Mouse (Mus musculus) left cerebral cortex, postnatal 14 days (tissue): ENCODE measurements around the gene Sardh. TPM values are rescaled to one million over a fixed set of nuclear protein-coding genes. Genes with fewer than 3 reads are reported as not detected.
A peak's percentile ranks its signal among the peaks of the same experiment; 100 is the strongest.

Experiments
- DNase-seq, 2 experiments: peaks; one replicate each; pipeline ENCODE4 v3.0.0; 2021 to 2022; ENCODE audit warnings: low spot score in 2 of 2, mixed read lengths in 1 of 2
- intact Hi-C: fragments of 180-260 bp; cut with DNase I; formaldehyde crosslinking; loops from one replicate; pipeline ENCODE4 v1.15.1; 2025
- long read RNA-seq, 2 experiments: library from polyadenylated mRNA; stranded (forward); transcript quantifications; one replicate each; pipeline ENCODE4 v2.0.0; 2021
- total RNA-seq, 2 experiments: library from RNA; stranded (reverse); gene quantifications; 2 replicates each; pipeline ENCODE4 v1.2.3; 2021

Sardh gene
- 10 to 100 TPM; 11.1 to 12.9 TPM for total RNA-seq
- long read RNA-seq, experiment 1, full-length matches to known transcripts: 6 of 9 reads
- long read RNA-seq, experiment 1, partial matches to known transcripts: 3 of 9 reads
- long read RNA-seq, experiment 1, other reads (novel, unspliced or antisense): 0 of 9 reads
- long read RNA-seq, experiment 2, full-length matches to known transcripts: 9 of 10 reads
- long read RNA-seq, experiment 2, partial matches to known transcripts: 0 of 10 reads
- long read RNA-seq, experiment 2, other reads (novel, unspliced or antisense): 1 of 10 reads

- intact Hi-C loops: no loop called here
- DNase-seq: no peak
Measured at GRCm38 (mm10) chr2:27248211-27248610, at the start of gene Sardh. Sardh (minus strand) TSS chr2:27248337.

- intact Hi-C loops: no loop called here
- no peak for DNase-seq
Measured at GRCm38 (mm10) chr2:27296656-27297406, 48.7 kb upstream of the Sardh start.

GRCm38 (mm10) chr2:27294777-27295176 lies 46.6 kb upstream of the Sardh start:
- intact Hi-C loops: no loop called here

GRCm38 (mm10) chr2:27289019-27289418 lies 40.9 kb upstream of the Sardh start:
- DNase-seq: peak; percentile 83 to 90
- intact Hi-C loops: loop anchor here (1.0 to 5.0 kb wide), 2 partner anchors 139 to 223 kb away; no protein-coding TSS in a partner anchor

More at GRCm38 (mm10) chr2:27294777-27295176, 46.6 kb upstream of the Sardh start:
- no peak for DNase-seq

- DNase-seq: no peak
- intact Hi-C loops: loop anchor here (5.0 kb wide), 1 partner anchor 225 kb away; no protein-coding TSS in a partner anchor
Measured at GRCm38 (mm10) chr2:27286971-27287710, 39.0 kb upstream of the Sardh start.

GRCm38 (mm10) chr2:27284441-27284840 lies 36.3 kb upstream of the Sardh start:
- intact Hi-C loops: no loop called here
- no peak for DNase-seq

- intact Hi-C loops: no loop called here
- no peak for DNase-seq
Measured at GRCm38 (mm10) chr2:27281771-27282170, 33.6 kb upstream of the Sardh start.

- intact Hi-C loops: no loop called here
- peak; percentile 70 to 81 for DNase-seq
Measured at GRCm38 (mm10) chr2:27280920-27281611, 32.9 kb upstream of the Sardh start.

- intact Hi-C loops: no loop called here
- no peak for DNase-seq
Measured at GRCm38 (mm10) chr2:27278859-27279258, 30.7 kb upstream of the Sardh start.

GRCm38 (mm10) chr2:27268325-27268724 lies 20.2 kb upstream of the Sardh start:
- DNase-seq: no peak
- intact Hi-C loops: no loop called here

GRCm38 (mm10) chr2:27265819-27266218 lies 17.7 kb upstream of the Sardh start:
- intact Hi-C loops: no loop called here
- DNase-seq: no peak

GRCm38 (mm10) chr2:27262984-27263383 lies 14.8 kb upstream of the Sardh start:
- DNase-seq: no peak
- intact Hi-C loops: no loop called here

- intact Hi-C loops: no loop called here
- DNase-seq: no peak
Measured at GRCm38 (mm10) chr2:27251434-27251833, 3.3 kb upstream of the Sardh start.

- intact Hi-C loops: no loop called here
Measured at GRCm38 (mm10) chr2:27247487-27247863, 662 bp downstream of the Sardh start.

GRCm38 (mm10) chr2:27246712-27247486 lies 1.2 kb downstream of the Sardh start:
- intact Hi-C loops: no loop called here
- peak; percentile 74 to 76 for DNase-seq

More at GRCm38 (mm10) chr2:27247487-27247863, 662 bp downstream of the Sardh start:
- DNase-seq: no peak

GRCm38 (mm10) chr2:27245947-27246346 lies 2.2 kb downstream of the Sardh start:
- no peak for DNase-seq
- intact Hi-C loops: no loop called here

- DNase-seq: peak; percentile 53 to 61
- intact Hi-C loops: loop anchor here (2.0 to 5.0 kb wide), 2 partner anchors 110 to 307 kb away; no protein-coding TSS in a partner anchor
Measured at GRCm38 (mm10) chr2:27237342-27237741, 10.8 kb downstream of the Sardh start.

- DNase-seq: peak; percentile 85 to 86
- intact Hi-C loops: loop anchor here (1.0 to 5.0 kb wide), 3 partner anchors 108 to 305 kb away; no protein-coding TSS in a partner anchor
Measured at GRCm38 (mm10) chr2:27235729-27236128, 12.4 kb downstream of the Sardh start.
